Mouse (Mus musculus) midbrain, embryonic 16.5 days (tissue): ENCODE results near the gene Phf1. TPM values are rescaled to one million over a fixed set of nuclear protein-coding genes. Genes with fewer than 3 reads are reported as not detected.
"Not testable (repeated sequence)": the region's sequence is repeated elsewhere in the genome, so short reads cannot be mapped to it uniquely, and the experiment has no call there.

Source experiments
- ATAC-seq: fragments of 200-750 bp; cut with Nextera tagmentation; 2 replicates; pipeline ENCODE4 v1.8.0; 2017; ENCODE audit warnings: moderate TSS enrichment
- H3K27ac ChIP-seq: fragments of 300-500 bp; sonication (generic); 2 replicates; pipeline ENCODE4 v1.5.1; 2014; ENCODE audit warnings: mild to moderate bottlenecking, low read length, mixed read lengths
- H3K27me3 ChIP-seq: fragments of 300-500 bp; sonication (generic); 2 replicates; pipeline ENCODE4 v1.6.1; 2014; ENCODE audit warnings: low read depth, low read length, mixed read lengths; ENCODE audit not compliant: control insufficient read depth, insufficient read depth
- H3K36me3 ChIP-seq: fragments of 300-500 bp; sonication (generic); 2 replicates; pipeline ENCODE4 v1.6.1; 2014; ENCODE audit warnings: mild to moderate bottlenecking, low read length, moderate library complexity, mixed read lengths; ENCODE audit not compliant: control insufficient read depth, insufficient read depth
- H3K4me1 ChIP-seq: fragments of 300-500 bp; sonication (generic); 2 replicates; pipeline ENCODE4 v1.6.1; 2014; ENCODE audit warnings: mild to moderate bottlenecking, low read length, mixed read lengths; ENCODE audit not compliant: control insufficient read depth, insufficient read depth
- H3K4me2 ChIP-seq: fragments of 300-500 bp; sonication (generic); 2 replicates; pipeline ENCODE4 v1.6.1; 2014; ENCODE audit warnings: mild to moderate bottlenecking, low read length, mixed read lengths
- H3K4me3 ChIP-seq: fragments of 300-500 bp; sonication (generic); 2 replicates; pipeline ENCODE4 v1.5.1; 2014; ENCODE audit warnings: low read depth, mild to moderate bottlenecking, low read length, moderate library complexity, mixed read lengths
- H3K9ac ChIP-seq: fragments of 300-500 bp; sonication (generic); 2 replicates; pipeline ENCODE4 v1.6.1; 2014; ENCODE audit warnings: low read depth, low read length, mixed read lengths
- H3K9me3 ChIP-seq: fragments of 300-500 bp; sonication (generic); replicated peaks from 2 replicates; pipeline ENCODE4 v1.6.1; 2014; ENCODE audit warnings: mild to moderate bottlenecking, low read length, mixed read lengths; ENCODE audit not compliant: control insufficient read depth, poor library complexity, severe bottlenecking
- WGBS: fragments of 180-500 bp; shearing (Covaris S2); extraction: QIAGEN DNeasy Blood & Tissue Kit; methylation state at CpG from one replicate; pipeline ENCODE4 v1.1.7; 2014; 5-methylcytosine and 5-hydroxymethylcytosine counted together
- microRNA-seq: library from miRNA; unstranded; fragments of <30 nt; microRNA quantifications from one replicate; pipeline ENCODE4, GENCODE M21; 2017
- polyA plus RNA-seq: library from polyadenylated mRNA; unstranded; fragments of >200 nt; fragmentation: Nextera tagmentation; extraction: Ambion mirVana; gene quantifications from 2 replicates; pipeline ENCODE4 v1.2.1, GENCODE M21; 2015

Phf1 gene
- polyA plus RNA-seq, 1 experiment from 2014 or later = 28.0 TPM

DNA sequence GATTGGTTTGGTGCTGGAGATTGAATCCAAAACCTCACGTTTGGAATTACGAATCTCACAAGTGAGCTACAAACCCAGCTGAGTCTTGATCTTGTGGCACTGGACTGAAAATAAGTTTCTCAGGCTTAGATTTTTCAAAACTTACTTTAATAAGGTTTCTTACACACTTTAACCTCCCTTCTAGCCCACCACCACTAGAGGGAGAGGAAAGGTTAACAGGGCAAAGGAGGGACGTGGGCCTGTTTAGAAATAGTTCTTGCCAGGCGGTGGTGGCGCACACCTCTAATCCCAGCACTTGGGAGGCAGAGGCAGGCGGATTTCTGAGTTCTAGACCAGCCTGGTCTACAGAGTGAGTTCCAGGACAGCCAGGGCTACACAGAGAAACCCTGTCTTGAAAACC is 44.5 kb downstream of the Phf1 start:
- H3K27ac ChIP-seq, H3K9me3 ChIP-seq, H3K4me2 ChIP-seq, ATAC-seq, H3K4me3 ChIP-seq, H3K9ac ChIP-seq, H3K27me3 ChIP-seq: not testable (repeated sequence)
- H3K36me3 ChIP-seq = peaks cover 19% of the 10 kb centered on the region
- peaks cover 31% of the 10 kb centered on the region for H3K4me1 ChIP-seq
- WGBS = 91% methylated on average over 6 of the region's 6 CpGs

DNA sequence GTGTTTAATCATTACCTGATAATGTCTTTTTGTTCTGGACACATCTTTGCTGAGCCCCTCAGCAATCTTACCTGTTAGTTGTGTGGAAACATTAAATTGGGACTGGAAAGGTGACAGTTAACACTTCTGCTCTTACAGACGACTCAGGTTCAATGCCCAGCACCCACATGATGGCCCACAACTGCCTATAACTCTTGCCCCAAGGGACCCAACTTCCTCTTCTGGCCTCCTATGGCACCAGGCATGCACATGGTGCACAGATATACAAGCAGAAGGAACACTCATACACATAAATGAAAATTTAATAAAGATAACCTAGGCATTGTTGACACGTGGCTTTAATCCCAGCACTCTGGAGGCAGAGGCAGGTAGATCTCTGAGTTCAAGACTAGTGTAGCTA is 46.6 kb downstream of the Phf1 start:
- Histone ChIP-seq H3K36me3 (peaks cover 17% of the 10 kb centered on the region), H3K4me1 (peaks cover 19% of the 10 kb centered on the region), H3K4me2 (no peak overlapping the region), H3K4me3 (no peak overlapping the region), H3K9me3 (no peaks in the 10 kb centered on the region), H3K27ac (no peak overlapping the region), H3K9ac (no peak overlapping the region), H3K27me3 (no peaks in the 10 kb centered on the region)
- ATAC-seq = no peak
- 91% methylated on average over 2 of the region's 2 CpGs for WGBS

DNA sequence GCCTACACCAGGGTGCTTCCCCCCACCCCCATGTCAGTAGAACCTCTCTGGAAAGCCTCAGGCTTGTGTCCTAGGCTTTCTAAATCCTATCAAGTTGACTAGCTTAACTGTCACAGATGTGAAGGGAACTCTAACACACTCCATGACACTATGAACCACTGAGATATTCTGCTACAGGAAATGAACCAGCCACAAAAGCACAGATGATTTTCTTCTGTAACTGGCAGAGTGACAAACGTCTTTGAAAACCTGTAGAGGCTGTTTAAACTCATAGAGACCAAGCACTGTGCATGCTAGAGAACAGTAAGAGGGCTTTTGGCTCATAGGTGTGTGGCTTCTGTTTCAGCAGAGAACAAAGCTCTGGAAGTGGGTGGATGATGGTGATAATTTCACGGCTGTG is 48.2 kb downstream of the Phf1 start:
- Histone ChIP-seq H3K4me2 (no peak overlapping the region), H3K4me3 (no peak overlapping the region), H3K9me3 (no peaks in the 10 kb centered on the region), H3K27ac (no peak overlapping the region), H3K9ac (no peak overlapping the region), H3K4me1 (peaks cover 7% of the 10 kb centered on the region), H3K27me3 (no peaks in the 10 kb centered on the region), H3K36me3 (peaks cover 17% of the 10 kb centered on the region)
- WGBS = 79% methylated on average over 2 of the region's 2 CpGs
- no peak for ATAC-seq

DNA sequence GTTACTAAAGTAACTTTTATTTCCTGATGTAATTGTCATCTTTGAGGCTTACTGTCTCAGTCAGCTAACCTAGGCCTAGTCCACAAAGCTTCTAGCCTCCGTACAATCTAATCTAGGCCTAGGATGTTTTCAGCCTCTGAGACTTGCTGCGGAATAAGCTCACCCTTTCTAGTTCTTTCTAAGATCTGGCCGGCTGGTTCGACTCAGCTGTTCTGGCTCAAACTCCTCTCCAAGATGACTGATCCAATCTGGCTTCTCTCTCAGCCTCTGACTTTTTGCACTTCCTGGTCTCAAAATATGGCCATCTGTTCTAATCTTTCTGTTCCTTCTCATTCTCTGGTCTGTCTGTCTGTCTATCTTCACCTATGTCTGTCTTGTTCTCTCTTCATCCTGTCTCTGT is 50.5 kb downstream of the Phf1 start:
- Histone ChIP-seq H3K9me3 (no peaks in the 10 kb centered on the region), H3K4me1 (no peaks in the 10 kb centered on the region), H3K36me3 (peaks cover 10% of the 10 kb centered on the region), H3K9ac (no peak overlapping the region), H3K27ac (no peak overlapping the region), H3K4me2 (no peak overlapping the region), H3K27me3 (no peaks in the 10 kb centered on the region), H3K4me3 (no peak overlapping the region)
- ATAC-seq = no peak
- WGBS = 94% methylated on average over 4 of the region's 4 CpGs

DNA sequence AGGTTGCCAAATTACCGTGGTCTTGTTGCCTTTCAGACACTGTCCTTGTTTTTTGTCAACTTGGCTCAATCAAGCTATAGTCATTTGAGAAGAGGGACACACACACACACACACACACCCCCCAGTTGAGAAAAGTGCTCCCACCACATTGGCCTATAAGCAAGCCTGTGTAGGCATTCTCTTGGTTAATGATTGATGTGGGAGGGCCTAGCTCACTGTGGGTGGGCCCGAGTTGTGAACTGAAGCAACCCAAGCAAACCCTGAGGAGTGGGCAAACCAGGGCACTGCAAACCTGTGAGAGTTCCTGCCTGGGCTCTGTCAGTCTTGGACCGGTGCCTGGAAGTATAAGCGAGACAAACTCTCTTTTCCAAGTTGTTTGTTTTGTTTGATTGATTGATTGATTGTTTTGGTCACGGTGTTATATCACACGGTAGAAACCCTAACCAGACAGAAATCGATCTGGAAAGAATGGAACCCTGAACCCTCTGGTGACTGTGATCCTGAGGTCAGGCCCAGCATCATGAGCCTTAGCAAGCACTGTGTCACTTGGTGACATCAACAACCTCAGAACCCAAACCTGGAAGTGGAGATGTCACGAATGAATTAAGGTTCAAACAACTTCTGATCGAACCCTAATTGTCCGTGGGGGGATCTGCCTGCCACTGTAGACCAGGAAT is 52.8 kb downstream of the Phf1 start:
- Histone ChIP-seq H3K9me3 (no peaks in the 10 kb centered on the region), H3K36me3 (0 out of 2 replicates have a peak, but pooled peaks cover 2% of the 10 kb centered on the region), H3K27me3 (no peaks in the 10 kb centered on the region), H3K4me3 (no peak overlapping the region), H3K9ac (no peak overlapping the region), H3K4me1 (no peaks in the 10 kb centered on the region), H3K4me2 (no peak overlapping the region), H3K27ac (no peak overlapping the region)
- WGBS = 93% methylated on average over 10 of the region's 10 CpGs
- no peak for ATAC-seq

Small RNA genes within 50 kb of the gene (microRNA-seq; reads per million reads assigned to microRNA genes)
- gene Gm27775 (not detected), gene Mir3083 (1.2 reads per million), gene Mir6968 (0.86 reads per million)

Other genes with a start within 250 kb of the Phf1 start
- 9.7 and 11.0 TPM in 2 replicates for gene Crebrf, start 217.4 kb upstream of the Phf1 start, polyA plus RNA-seq
- 62.3 and 64.2 TPM in 2 replicates for gene Bnip1, start 152.0 kb upstream of the Phf1 start, polyA plus RNA-seq
- not detected in 2 replicates for gene Nkx2-5, start 88.0 kb upstream of the Phf1 start, polyA plus RNA-seq
- 2.3 and 3.3 TPM in 2 replicates for gene Kifc5b, start 16.0 kb upstream of the Phf1 start, polyA plus RNA-seq
- gene Cuta, start 6.5 kb downstream of the Phf1 start, polyA plus RNA-seq = 130 TPM in 2 replicates
- gene Syngap1, start 8.2 kb downstream of the Phf1 start, polyA plus RNA-seq = 4.3 and 4.6 TPM in 2 replicates
- 13.8 and 15.9 TPM in 2 replicates for gene Zbtb9, start 40.1 kb downstream of the Phf1 start, polyA plus RNA-seq
- gene Bak1, start 96.0 kb downstream of the Phf1 start, polyA plus RNA-seq = 2.9 and 3.7 TPM in 2 replicates
- gene Itpr3, start 124.3 kb downstream of the Phf1 start, polyA plus RNA-seq = 0.70 and 0.73 TPM in 2 replicates
- 360 and 384 TPM in 2 replicates for gene Uqcc2, start 200.9 kb downstream of the Phf1 start, polyA plus RNA-seq
- 0.14 and 0.15 TPM in 2 replicates for gene Ip6k3, start 234.7 kb downstream of the Phf1 start, polyA plus RNA-seq